Mouse (Mus musculus): ENCODE results near the gene Gse1.

Gse1 gene

DNA sequence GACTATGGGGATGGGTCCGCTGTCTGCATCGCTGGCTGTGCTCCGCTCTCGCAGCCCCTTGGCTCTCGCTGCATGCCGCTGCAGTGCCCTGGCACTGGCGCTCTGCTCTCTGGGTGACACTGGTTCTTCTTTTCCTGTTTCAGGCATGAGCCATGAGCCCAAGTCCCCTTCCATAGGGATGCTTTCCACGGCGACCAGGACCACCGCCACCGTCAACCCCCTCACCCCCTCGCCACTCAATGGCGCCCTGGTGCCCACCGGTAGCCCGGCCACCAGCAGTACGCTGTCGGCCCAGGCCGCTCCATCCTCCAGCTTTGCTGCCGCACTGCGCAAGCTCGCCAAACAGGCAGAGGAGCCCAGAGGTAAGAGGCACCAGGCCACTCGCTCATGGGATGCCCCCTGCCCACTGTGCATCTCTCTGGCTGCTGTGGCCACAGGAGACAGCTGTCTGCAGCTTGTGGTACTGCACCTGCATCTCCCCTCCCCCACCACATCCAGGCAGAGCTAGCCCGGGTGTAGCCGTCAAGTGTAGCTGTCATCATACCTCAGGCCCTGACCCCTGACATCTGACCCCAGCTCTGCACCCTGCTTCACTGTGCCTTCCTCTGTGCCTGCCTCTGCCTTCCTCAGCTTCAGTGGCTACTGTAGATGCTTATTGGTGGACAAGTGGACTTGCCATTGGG, 325.3 kb downstream of the Gse1 start:
- DNase-seq (ENCODE audit: low read depth) = no peak

DNA sequence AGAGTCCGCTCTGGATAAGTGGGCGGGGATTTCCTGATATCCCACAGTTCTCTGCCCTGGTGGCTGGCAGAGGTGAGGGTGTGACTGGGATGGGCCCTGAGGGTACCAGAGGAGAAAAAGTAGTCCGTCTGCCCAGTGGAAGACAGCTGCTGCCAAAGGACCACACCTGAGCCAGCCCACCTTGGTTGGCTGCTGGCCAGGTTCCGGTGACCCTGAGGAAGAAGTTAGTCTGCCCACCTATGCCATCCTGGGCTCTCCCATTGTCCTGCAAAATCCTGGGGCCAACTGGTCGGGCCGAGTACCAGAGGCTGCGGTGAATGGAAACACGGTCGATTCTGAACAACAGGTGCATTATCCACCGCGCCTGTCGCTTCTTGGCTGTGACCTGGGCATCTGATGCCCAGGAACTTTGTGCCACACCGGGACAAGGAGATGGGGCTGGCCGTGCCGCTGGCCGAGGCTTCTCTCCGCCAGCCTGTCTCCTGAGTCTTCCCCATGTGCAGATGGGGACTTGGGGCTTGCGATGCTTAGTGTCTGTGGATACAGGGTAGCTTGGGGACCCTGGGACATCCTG, 326.3 kb downstream of the Gse1 start:
- DNase-seq (ENCODE audit: low read depth) = no peak

DNA sequence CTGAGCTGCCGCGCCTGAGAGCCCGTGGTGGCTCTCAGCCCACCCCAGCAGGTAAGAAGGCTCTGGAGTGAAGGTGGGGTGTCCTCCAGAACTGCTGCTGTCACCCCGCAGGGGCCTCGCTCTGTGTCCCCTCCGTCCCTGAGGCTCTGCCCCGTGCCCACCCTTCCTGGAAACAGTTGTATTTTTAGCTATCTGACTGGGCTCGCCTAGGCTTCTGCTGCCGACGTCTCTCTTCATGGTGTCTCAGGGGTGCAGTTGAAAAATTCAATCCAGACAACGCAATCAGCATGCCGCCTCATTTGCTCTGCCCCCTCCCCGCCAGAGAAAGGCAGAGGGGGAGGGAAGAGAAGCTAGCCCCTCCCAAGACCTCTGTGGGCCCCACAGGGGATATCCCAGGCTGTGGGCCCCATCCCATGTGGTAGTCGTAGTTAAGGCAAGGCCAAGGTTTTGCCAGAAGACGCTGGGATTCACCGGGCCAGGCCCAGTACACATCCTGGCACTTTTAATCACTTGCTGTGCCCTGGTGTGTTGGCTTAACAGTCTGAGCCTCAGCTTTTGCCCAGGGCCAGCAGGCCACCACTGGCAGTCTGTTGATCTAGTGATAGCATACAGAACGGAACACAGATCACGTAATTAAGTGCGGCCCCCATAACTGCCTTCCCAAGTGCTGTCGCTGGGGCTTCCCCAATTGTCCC, 328.1 kb downstream of the Gse1 start:
- DNase-seq (ENCODE audit: low read depth) = no peak

DNA sequence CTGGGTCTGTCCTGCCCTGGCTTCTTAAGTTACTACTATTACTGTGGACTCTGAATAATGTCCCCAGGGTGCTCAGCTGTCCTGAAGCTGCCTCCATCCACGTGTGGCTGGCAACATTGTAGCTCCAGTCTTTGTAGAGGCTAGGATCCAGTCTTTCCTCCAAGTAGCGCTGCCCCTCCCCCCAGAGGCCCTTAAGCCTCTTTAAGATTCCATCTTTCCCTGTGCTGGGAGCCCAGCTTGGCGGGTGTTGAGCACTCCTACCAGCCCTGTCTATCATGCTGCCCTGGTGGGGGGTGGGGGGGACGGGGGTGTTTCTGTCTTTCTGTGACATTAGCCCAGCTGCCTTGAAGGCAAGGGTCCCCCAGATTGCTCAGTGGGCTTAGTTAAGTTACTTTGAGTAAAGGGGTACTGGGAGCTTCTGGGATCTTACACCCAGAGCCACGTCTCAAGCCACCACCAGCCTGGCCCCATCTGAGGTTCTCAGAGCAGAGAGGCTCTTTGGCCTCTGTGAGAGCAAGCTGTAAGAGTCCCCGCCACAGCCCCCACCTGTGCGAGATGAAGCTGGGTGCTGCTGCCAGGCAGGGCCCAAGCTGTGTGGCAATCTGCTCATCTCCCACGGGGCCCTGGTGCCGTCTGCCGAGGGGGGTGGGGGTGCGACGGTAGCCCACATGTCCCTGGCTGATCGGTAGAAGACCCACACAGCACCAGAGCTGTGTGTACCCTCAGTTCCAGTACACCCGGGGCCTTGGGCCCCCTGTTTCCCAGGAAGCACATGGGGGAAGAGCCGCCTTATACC, 329.1 kb downstream of the Gse1 start:
- no peak for DNase-seq (ENCODE audit: low read depth)

DNA sequence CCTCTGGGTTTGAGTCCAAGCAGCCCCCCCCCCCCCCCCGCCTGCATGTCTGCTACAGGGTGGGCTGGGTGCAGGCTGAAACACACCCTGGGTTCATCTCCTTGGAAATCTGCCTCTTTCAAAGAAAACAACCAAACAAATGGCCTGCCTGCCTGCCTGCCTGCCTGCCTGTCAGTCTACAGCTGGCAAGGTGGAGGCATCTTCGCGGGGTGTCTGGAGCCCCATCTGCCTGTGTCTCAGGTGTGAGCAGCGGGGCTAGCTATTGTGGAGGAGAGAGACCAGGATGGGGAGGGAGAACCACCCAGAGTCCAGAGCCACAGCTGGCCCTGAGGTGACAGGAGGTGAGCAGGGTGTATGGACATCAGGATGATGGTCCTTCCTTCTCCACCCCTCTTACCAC, 329.9 kb downstream of the Gse1 start:
- DNase-seq (ENCODE audit: low read depth) = no peak

DNA sequence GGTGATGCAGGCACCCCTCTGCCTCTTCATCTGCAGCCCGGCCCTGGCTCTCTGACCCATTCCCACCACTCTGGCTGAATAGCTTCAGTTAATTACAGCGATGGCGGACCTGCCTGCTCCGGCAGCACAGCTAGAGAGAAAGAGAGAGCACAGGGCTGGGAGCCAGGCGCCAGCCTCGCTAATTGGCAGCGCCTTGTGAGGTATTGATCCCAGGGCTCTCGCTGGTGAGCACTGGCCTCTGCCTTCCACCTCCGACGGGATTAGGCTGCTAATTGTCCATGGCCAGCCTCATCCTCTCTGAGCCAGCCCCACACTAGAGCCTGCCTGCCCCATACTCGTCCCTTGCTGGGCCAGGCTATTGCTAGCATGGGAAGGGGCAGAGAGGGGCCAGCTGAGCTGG, 331.4 kb downstream of the Gse1 start:
- no peak for DNase-seq (ENCODE audit: low read depth)

DNA sequence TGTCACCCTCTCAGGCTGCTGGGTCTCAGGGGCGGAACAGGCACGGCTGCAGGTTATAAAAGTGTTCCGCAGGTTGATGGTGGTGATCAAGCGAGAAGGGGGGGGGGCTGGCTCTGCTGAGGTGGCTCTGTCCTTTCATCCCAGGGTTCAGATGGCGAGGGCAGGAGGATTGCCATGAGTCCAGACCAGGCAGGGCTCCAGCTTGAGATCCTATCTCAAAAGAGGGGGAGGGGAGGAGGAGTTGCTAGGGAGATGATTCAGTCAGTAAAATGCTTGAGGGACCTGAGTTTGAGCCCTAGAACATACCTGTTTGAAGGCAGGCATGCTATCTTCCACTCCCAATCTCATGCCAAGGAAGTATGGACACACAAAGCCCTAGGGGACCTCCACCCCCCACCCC, 332.3 kb downstream of the Gse1 start:
- DNase-seq (ENCODE audit: low read depth) = no peak

DNA sequence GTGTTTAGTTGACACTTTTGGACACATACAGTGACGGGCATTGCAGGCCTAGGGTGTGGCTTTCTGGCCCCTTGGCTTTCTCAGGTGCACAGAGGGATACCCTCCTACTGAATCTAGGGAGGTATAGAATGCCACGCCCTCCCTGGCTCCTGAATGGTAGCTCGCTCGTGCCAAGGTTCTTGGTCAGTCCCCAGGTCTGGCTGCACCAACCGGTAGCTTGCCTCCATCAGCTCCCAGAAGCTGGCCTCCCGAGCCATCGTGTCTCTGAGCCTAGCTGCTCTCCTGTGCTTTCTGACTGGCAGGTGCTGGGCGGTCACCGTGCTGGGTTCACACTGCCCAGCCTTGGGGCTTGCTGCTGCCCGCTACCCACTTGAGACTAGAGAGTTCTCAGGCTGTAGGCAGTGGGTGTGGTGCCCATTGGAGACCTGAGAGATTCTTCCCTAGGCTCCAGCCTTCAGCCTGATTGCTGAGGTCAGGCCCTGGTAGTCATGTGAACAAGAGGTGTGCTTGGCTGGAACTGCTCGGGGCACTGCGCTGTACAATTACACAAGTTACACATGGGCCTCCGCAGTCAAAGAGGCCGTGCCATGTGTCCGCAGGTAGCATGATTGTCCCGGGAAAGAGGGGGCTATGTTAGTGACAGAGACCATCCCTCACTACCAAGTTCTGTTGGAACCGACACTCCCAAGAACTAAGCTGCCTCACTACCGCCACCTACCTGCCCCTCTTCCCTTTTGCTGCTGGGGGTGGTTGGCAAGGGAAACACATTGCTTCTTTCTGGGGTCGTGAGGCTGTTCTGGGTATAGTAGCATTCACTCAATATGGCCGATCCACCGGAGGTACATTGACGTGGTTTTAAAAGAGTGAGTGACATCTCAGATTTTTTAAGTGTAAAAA, 333.5 kb downstream of the Gse1 start:
- DNase-seq (ENCODE audit: low read depth) = no peak

DNA sequence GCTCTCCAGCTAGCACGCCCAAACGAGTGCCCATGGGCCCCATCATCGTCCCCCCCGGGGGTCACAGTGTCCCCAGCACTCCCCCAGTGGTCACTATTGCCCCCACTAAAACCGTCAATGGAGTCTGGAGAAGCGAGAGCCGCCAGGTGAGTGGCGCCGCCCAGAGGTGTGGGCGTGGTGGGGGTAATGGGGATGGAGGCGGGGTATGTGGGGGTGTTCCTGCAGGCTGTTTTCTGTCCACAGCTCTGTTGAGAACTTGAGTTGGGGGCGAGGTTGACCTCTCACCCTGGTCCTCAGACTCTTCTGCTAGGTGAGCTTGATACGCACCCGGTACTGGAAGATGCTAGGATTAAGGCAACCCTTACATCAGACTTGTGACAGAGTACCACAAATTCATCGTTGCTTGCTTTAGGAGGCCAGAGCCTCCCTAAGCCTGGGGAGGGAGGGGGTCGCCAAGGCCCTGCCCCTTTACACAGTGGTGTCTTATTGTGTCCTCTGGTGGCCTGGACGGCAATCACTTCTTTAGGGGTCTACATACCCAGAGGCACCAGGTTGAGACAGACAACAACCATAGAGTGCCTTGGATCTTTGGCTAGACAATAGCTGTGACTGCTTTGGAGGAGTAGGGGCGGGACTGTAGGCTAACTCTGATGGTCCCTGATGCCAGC, 334.6 kb downstream of the Gse1 start:
- no peak for DNase-seq (ENCODE audit: low read depth)

DNA sequence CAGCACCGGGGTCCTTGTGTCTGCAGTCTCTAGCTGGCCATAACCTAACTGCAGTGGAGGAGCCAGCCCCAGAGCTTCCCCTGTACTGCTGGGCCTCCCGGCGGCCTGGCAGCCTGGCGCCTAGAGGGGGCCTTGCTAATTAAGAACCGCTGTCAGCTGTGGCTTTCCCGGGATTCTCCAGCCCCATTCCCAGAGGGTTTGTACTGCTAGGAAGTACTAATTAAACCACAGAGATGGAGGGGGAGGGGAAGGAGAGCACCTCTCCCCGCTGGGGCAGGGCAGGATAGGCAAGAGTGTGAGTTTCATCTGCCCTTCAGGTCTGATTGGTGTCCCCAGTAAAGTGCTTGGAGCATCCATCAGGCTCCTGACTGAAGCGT, 335.1 kb downstream of the Gse1 start:
- DNase-seq (ENCODE audit: low read depth) = no peak

DNA sequence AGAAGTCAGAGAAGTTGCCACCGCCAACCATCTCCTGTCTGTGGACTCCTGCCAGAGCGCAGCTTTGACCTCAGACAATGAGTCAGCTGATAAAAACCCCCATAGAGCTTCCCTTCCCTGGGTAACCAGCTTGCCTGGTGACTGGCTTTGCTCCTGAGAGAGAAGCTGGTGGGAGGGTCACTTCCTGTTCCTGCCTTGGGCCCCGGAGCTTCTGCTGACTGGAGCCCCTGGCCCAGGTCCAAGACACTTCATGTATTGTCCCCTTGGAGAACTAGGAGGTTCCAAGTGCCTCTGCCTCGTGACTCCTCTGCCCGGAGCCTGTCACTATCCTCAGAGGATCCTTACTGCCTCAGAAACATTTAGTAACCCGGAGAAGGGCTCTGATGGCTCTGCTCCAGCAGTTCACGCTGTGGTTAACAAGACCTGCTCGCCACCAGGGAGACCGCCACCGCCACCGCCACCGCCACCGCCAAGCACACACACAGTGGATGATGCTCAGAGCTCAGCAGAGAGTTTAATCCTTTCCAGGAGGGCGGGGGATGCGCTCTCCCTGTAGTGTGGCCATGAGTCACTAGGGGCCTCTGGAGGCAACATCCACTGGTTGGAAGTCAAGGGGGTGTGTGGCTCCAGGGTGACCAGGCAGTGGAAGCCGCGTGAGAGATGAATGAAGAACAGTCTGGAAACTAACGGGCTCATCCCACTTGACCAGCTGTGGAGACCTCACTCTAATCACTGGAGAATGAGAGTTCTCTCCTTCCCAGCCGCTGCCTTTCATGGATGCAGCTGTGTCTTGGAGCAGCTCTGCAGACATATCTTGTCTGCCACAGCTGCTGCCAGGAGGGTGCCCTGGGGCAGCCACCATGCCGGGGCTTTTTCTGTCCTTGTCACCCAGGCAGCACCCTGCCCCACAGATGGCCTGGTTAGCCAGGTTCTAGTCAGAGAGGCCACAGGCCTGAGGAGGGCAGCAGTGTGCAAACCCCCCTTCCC, 335.9 kb downstream of the Gse1 start:
- peak; percentile 70 for DNase-seq (ENCODE audit: low read depth)

DNA sequence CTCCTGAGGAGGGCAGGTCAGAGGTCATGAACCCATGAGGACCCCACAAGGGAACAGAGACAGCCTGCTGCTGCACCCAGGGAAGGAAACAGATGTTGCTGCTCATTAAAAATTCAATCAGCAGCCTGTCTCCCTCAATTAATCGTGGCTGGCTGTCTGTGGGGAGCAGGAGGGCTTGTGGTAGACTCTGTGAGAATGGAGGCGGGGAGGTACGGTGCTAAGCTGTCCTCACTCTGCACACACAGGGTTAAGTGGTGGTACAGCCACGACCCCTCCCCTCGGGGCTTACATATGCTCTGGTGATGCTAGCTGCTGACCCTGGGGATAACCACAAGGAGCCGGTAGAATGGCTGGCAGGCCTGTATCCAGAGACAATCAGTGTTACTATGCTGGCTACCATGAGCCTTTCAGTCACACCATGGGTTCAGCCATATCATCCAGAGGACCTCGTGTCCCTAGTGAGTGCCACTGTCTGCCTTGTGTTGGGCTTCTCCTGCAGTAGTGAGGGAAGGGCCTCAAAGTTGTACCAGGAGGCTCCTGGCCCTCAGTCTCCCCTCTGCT, 337.0 kb downstream of the Gse1 start:
- DNase-seq (ENCODE audit: low read depth) = no peak

DNA sequence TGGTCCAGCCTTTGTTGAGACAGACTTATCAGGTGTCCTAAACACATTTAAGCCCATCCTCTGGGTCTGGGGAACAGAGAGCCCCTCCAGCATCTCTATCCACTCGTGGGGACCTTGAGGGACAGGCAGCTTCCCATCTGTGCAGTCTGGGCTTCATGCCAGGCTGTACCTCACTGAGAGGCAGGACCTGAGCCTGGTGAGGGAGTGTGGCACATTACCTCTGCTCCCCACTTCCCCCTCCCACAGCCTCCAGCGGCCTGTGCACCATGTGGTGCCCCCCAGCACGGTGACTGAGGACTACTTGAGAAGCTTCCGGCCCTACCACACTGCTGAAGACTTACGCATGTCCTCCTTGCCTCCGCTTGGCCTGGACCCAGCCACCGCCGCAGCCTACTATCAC, 338.4 kb downstream of the Gse1 start:
- DNase-seq (ENCODE audit: low read depth) = no peak

DNA sequence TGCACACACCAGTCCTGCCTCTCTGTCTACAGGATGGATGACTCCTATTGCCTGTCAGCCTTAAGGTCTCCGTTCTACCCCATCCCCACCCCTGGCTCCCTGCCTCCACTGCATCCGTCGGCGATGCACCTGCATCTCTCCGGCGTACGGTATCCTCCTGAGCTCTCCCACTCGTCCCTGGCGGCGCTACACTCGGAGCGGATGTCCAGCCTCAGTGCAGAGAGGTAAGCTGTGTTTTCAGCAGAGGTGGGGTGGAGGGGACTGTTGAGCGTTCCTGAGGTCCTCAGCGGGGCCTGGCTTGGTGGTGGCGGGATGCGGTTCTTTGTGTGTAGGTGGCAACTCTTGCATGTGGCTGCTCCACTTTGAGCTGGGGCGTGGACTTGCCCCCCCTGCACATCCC, 339.5 kb downstream of the Gse1 start:
- DNase-seq (ENCODE audit: low read depth) = no peak

DNA sequence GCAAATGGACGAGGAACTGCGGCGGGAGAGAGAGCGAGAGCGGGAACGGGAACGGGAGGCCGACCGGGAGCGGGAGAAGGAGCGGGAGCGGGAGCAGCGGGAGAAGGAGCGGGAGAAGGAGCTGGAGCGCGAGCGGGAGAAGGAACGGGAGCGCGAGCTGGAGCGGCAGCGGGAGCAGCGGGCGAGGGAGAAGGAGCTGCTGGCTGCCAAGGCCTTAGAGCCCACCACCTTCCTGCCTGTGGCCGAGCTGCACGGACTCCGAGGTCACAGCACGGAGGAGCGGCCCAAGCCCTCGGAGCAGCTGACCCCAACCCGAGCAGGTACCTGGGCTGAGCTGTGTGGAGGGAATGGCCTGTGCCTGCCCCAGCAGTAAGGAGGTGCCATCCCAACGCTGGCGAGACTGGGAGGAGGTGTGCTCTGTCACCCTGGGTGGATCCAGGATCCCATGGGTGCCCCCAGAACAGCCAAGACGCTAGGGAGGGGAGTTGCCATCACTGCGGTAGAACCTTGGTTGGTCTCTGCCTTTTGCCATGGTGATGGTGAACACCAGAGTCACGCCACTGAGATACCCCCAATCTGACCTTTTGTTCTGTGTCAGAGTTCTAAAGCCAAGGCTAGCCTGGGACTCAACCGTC, 340.0 kb downstream of the Gse1 start:
- no peak for DNase-seq (ENCODE audit: low read depth)

DNA sequence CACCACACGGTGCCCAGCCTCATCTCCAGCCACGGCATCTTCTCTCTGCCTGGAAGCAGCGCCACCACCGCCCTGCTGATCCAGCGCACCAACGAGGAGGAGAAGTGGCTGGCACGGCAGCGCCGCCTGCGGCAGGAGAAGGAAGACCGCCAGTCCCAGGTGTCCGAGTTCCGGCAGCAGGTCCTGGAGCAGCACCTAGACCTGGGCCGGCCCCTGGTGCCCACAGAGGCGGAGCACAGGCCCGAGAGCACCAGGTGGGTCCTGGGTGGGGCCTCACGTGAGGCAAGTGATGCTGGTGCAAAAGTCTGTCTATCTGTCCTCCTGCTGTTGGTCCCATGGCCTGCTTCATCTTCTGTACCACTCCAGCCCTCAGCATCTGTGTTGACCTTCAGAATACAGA, 340.9 kb downstream of the Gse1 start:
- no peak for DNase-seq (ENCODE audit: low read depth)

DNA sequence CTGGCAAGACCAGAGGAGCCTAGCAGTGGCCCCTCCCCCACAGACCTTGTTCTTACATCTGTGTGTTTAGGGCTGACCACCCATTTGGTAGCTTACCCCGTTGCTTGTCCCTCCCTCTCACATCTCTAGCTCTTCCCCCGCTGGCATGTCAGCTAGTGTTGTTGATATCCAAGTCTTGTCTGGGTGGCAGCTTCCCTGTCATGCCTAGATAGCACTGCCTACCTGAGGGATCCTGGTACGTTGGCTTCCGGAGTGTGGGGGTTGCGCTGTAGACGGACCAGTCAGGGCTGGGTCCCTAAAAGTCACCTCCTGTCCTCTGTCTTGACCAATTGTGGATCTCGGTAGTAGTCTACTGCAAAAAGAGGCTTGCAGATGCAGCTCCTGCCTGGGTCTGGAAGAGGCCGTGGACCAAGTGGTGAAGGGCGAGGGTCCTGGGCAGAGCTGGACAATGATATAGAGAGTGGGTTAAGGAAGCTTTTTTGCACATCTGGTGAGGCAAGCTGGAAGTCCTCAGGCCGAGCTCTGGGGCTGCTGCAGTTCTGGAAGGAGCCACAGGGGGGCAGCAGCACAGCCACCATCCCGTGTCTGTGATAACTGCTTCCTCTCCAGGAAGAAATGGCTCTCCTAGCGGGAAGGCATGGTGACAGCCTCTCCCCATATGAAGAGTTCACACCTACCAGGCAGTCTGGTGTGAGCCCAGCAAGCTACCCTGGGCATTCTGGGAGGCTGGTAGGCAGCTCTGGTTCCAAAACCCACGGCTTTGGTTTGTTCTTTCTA, 341.9 kb downstream of the Gse1 start:
- no peak for DNase-seq (ENCODE audit: low read depth)

DNA sequence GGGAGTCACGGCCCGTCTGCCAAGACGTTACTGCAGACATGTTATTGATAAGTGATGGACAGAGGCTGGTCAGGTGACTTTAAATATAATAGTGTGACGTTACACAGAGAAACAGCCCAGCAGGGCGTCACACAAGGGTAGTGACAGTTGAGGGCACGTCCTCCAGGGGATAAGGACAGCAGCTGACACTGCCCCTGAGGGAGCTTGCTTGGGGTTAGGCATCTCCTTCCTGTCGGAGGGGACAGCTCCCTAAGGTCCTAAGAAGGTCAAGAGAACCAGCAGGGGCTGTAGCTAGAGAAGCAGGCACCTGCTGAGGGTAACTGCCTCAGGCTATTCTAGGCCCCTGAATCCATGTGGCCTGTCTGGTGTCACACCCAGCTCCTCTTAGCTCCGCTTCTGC, 343.3 kb downstream of the Gse1 start:
- DNase-seq (ENCODE audit: low read depth) = no peak

All from c-Kit-positive CD71-negative TER-119-negative erythroid progenitor cells, embryonic 14.5 days (primary cell).